Mouse (Mus musculus) lung, postnatal 0 days (tissue): ENCODE results near the gene Gpam. TPM values are rescaled to one million over a fixed set of nuclear protein-coding genes. Genes with fewer than 3 reads are reported as not detected.

ENCODE experiments used
- ATAC-seq: fragments of 200-750 bp; cut with Nextera tagmentation; 2 replicates; pipeline ENCODE4 v1.8.0; 2017; ENCODE audit warnings: moderate library complexity
- DNase-seq: peaks from one replicate; pipeline ENCODE4 v3.0.0-alpha.2; 2016; ENCODE audit warnings: low spot score
- H3K27ac ChIP-seq: fragments of 300-500 bp; sonication (generic); 2 replicates; pipeline ENCODE4 v1.5.1; 2014; ENCODE audit warnings: antibody characterized with exemption, mild to moderate bottlenecking, low read length, mixed read lengths
- H3K27me3 ChIP-seq: fragments of 300-500 bp; sonication (generic); replicated peaks from 2 replicates; pipeline ENCODE4 v1.6.1; 2014; ENCODE audit warnings: low read length, mixed read lengths; ENCODE audit not compliant: insufficient read depth
- H3K36me3 ChIP-seq: fragments of 300-500 bp; sonication (generic); 2 replicates; pipeline ENCODE4 v1.6.1; 2014; ENCODE audit warnings: low read length, mixed read lengths; ENCODE audit not compliant: insufficient read depth
- H3K4me1 ChIP-seq: fragments of 300-500 bp; sonication (generic); 2 replicates; pipeline ENCODE4 v1.6.1; 2014; ENCODE audit warnings: antibody characterized with exemption, low read depth, low read length, mixed read lengths; ENCODE audit not compliant: insufficient read depth
- H3K4me2 ChIP-seq: fragments of 300-500 bp; sonication (generic); replicated peaks from 2 replicates; pipeline ENCODE4 v1.6.1; 2014; ENCODE audit warnings: low read depth, mild to moderate bottlenecking, low read length, moderate library complexity, mixed read lengths
- H3K4me3 ChIP-seq: fragments of 300-500 bp; sonication (generic); 2 replicates; pipeline ENCODE4 v1.5.1; 2014; ENCODE audit warnings: low read depth, low read length
- H3K9ac ChIP-seq: fragments of 300-500 bp; sonication (generic); replicated peaks from 2 replicates; pipeline ENCODE4 v1.6.1; 2014; ENCODE audit warnings: low read depth, mild to moderate bottlenecking
- H3K9me3 ChIP-seq: fragments of 300-500 bp; sonication (generic); 2 replicates; pipeline ENCODE4 v1.6.1; 2016; ENCODE audit warnings: low read length, mixed read lengths
- CTCF ChIP-seq: IDR thresholded peaks from 2 replicates; pipeline ENCODE4 v1.5.1; 2016; ENCODE audit warnings: antibody characterized with exemption, mild to moderate bottlenecking
- EP300 ChIP-seq: IDR thresholded peaks from 2 replicates; pipeline ENCODE4 v1.6.1; 2016; ENCODE audit warnings: antibody characterized with exemption, mild to moderate bottlenecking, control low read depth
- WGBS: fragments of 180-500 bp; shearing (Covaris S2); extraction: QIAGEN DNeasy Blood & Tissue Kit; methylation state at CpG from one replicate; pipeline ENCODE4 v1.1.7; 2014; 5-methylcytosine and 5-hydroxymethylcytosine counted together
- polyA plus RNA-seq: library from polyadenylated mRNA; unstranded; fragments of >200 nt; fragmentation: Nextera tagmentation; extraction: Ambion mirVana; gene quantifications from 2 replicates; pipeline ENCODE4 v1.2.1, GENCODE M21; 2015

Gpam gene
- polyA plus RNA-seq, 1 experiment from 2014 or later: 41.4 TPM

- WGBS: 57% methylated on average over 7 of the region's 7 CpGs
- peaks cover 21% of the 10 kb centered on the region; the same call in 1 of the 2 replicates for H3K4me1 ChIP-seq
- 0 out of 2 replicates have a peak, but pooled peaks cover 4% of the 10 kb centered on the region for H3K36me3 ChIP-seq
Observed at GRCm38 (mm10) chr19:55095547-55095946, 31.5 kb downstream of the Gpam start.

GRCm38 (mm10) chr19:55091602-55092413 lies 35.2 kb downstream of the Gpam start:
- Histone ChIP-seq H3K9me3 (no peaks in the 10 kb centered on the region), H3K4me2 (peak overlapping the region; percentile 6; the same call in 1 of the 2 replicates), H3K27me3 (no peaks in the 10 kb centered on the region), H3K27ac (peak overlapping the region; percentile 22; the same call in 1 of the 2 replicates), H3K4me1 (peaks cover 12% of the 10 kb centered on the region; the same call in 1 of the 2 replicates), H3K36me3 (peaks cover 26% of the 10 kb centered on the region; the same call in 1 of the 2 replicates), H3K4me3 (no peak overlapping the region), H3K9ac (no peak overlapping the region)
- ATAC-seq (peak; percentile 53), DNase-seq (peak; percentile 76)
- 34% methylated on average over 17 of the region's 17 CpGs for WGBS
- no peak for TF ChIP-seq EP300
- TF ChIP-seq CTCF: no peak

More at GRCm38 (mm10) chr19:55095547-55095946, 31.5 kb downstream of the Gpam start:
- ATAC-seq (no peak), DNase-seq (peak; percentile 53)
- Histone ChIP-seq H3K4me2 (no peak overlapping the region), H3K27me3 (no peaks in the 10 kb centered on the region), H3K4me3 (no peak overlapping the region), H3K9me3 (no peaks in the 10 kb centered on the region), H3K27ac (0 out of 2 replicates have a peak overlapping the region, but pooled peaks have one; percentile 39), H3K9ac (no peak overlapping the region)
- TF ChIP-seq CTCF: no peak
- no peak; the same call in 1 of the 2 replicates for TF ChIP-seq EP300

DNA sequence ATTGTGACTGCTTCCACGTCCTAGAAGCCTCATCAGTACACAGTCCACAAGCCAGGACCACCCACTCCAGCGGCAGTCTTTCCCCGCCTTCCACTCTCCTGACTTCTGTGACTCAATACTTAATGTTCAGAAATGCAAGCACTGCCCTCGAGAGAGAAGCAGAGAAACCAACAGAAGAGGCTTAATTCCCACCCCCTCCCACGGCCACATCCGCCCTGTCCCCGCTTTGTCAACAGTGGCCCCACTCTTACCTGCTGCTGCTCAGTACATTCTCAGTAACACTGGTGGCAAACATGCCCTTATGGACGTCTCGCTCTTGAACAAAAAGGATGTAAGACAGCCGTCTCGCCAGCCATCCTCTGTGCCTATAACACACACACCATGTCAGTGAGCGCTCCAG lies 36.2 kb downstream of the Gpam start:
- ATAC-seq (peak; percentile 77), DNase-seq (peak; percentile 71)
- Histone ChIP-seq H3K27me3 (no peaks in the 10 kb centered on the region), H3K36me3 (peaks cover 35% of the 10 kb centered on the region; the same call in 1 of the 2 replicates), H3K4me2 (no peak overlapping the region), H3K4me1 (peaks cover 12% of the 10 kb centered on the region; the same call in 1 of the 2 replicates), H3K27ac (no peak overlapping the region), H3K9ac (no peak overlapping the region), H3K4me3 (no peak overlapping the region), H3K9me3 (no peaks in the 10 kb centered on the region)
- TF ChIP-seq EP300: no peak
- TF ChIP-seq CTCF: no peak
- WGBS: 49% methylated on average over 12 of the region's 12 CpGs

GRCm38 (mm10) chr19:55090142-55090541 lies 36.9 kb downstream of the Gpam start:
- Histone ChIP-seq H3K27ac (peak overlapping the region; percentile 11; the same call in 1 of the 2 replicates), H3K9me3 (no peaks in the 10 kb centered on the region), H3K36me3 (peaks cover 38% of the 10 kb centered on the region; the same call in 1 of the 2 replicates), H3K27me3 (no peaks in the 10 kb centered on the region), H3K4me1 (peaks cover 12% of the 10 kb centered on the region; the same call in 1 of the 2 replicates), H3K4me2 (no peak overlapping the region), H3K4me3 (no peak overlapping the region), H3K9ac (no peak overlapping the region)
- TF ChIP-seq EP300: no peak
- no peak for TF ChIP-seq CTCF
- no peak for ATAC-seq
- DNase-seq: no peak
- WGBS: 53% methylated on average over 7 of the region's 7 CpGs

DNA sequence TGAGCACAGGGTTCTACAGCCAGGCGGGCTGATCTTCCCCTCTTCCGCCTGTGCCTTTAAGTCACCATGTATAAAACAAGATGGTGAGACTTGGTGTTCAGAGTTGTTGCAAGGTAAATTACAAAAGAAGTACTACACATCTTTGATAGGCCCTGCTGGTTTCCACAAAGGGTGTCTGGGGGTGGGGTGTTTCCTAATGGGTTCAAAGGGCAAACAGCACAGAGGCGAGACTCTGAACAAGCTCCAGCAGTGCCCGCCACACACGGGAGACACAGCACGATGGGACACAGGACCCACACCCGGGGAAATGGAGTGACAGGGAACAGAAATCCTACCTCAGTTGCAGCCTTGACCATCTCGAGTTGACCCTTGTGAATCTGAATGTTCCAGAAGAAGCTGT lies 39.3 kb downstream of the Gpam start:
- WGBS: 70% methylated on average over 8 of the region's 8 CpGs
- Histone ChIP-seq H3K36me3 (peaks cover 47% of the 10 kb centered on the region; the same call in 1 of the 2 replicates), H3K4me2 (no peak overlapping the region), H3K4me1 (peaks cover 9% of the 10 kb centered on the region; the same call in 1 of the 2 replicates), H3K4me3 (no peak overlapping the region), H3K27ac (no peak overlapping the region), H3K27me3 (no peaks in the 10 kb centered on the region), H3K9me3 (no peaks in the 10 kb centered on the region), H3K9ac (no peak overlapping the region)
- DNase-seq (no peak), ATAC-seq (no peak)
- no peak for TF ChIP-seq CTCF
- TF ChIP-seq EP300: no peak

DNA sequence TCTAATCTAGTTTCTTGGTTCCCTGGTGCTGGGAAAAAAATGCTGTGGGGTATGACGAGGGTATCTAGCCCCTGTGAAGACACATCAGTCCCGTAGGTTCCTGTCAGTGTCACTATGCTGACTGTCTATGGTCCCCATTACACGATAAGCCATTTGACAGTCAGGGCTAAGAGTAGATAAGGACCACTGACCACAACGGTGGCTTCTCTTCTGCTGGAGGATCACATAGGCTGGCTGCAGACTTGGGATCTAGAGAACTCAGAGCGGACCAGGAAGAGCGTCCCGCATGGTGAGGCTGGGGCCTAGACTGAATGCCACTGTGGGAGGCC lies 41.2 kb downstream of the Gpam start:
- no peak overlapping the region for H3K4me2 ChIP-seq
- WGBS: 84% methylated on average over 7 of the region's 7 CpGs
- no peaks in the 10 kb centered on the region for H3K4me1 ChIP-seq
- ATAC-seq: no peak
- H3K9ac ChIP-seq: no peak overlapping the region
- no peak overlapping the region for H3K4me3 ChIP-seq
- H3K27me3 ChIP-seq: no peaks in the 10 kb centered on the region
- H3K36me3 ChIP-seq: peaks cover 63% of the 10 kb centered on the region; the same call in 1 of the 2 replicates
- H3K27ac ChIP-seq: no peak overlapping the region
- H3K9me3 ChIP-seq: no peaks in the 10 kb centered on the region
- TF ChIP-seq EP300 (no peak), CTCF (no peak)
- DNase-seq: no peak
